Mouse (Mus musculus): ENCODE measurements around the gene Def6. TPM values are rescaled to one million over a fixed set of nuclear protein-coding genes. Genes with fewer than 3 reads are reported as not detected.
"Not testable (repeated sequence)": the region's sequence is repeated elsewhere in the genome, so short reads cannot be mapped to it uniquely, and the experiment has no call there.

The Def6 gene
- polyA plus RNA-seq, 1 experiment, result 26.5 TPM

DNA sequence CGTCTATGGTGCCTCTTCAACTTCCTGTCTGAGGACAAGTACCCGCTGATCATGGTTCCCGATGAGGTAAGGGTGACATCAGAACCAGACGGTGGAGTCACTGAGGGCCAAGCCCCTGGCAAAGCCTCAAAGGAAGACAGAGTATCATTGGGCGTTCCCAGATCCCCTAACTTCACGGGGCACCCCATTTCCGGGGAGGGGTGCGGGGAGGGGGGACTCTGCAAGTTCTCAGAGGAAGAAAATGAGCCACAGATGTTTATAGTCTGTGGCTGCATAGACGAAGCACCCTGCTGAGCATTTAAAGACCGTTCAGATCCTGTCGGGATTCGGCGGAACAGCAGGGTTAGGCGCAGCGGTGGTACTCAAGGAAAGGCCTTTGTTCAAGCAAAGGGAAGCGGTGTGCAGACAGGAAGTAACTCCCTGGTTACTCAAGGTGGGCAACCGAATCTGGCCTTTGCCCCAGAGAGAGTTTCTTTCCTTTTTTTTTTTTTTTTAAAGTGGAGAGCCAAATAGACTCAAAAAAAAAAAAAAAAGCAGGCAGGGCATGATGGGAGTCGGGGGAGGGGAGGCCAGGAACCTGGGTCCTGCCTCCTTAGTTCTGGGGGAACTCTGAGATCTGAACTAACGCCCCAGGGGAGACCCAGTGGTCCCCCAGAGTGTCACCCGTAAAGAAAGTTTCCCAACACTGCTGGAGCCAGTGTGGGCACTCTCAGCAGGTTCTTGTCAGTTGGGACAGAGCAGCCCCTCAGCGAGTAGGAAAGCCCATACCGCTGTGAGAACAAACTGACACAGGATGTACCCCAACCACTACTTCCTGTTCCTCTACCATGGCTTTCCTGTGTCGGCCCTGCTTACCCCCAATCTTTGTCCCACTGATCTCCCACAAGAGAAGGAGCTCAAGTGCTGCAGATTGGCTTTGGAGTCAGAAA lies 10.4 kb downstream of the Def6 start:
- Histone ChIP-seq H3K4me3 (ENCODE audit: insufficient read depth, low read length) (no peak overlapping the region), H3K27ac (ENCODE audit: insufficient read depth, low read length) (no peak overlapping the region), H3K4me1 (ENCODE audit: control insufficient read depth, insufficient read depth, low read length) (no peaks in the 10 kb centered on the region; the same call in 1 of the 2 replicates)
- no peak for TF ChIP-seq CTCF (IDR thresholded peaks at IDR 0.05; ENCODE audit: borderline replicate concordance, insufficient read depth, low read length)
- TF ChIP-seq POLR2A (IDR thresholded peaks at IDR 0.05; ENCODE audit: low read depth, low read length), result no peak

DNA sequence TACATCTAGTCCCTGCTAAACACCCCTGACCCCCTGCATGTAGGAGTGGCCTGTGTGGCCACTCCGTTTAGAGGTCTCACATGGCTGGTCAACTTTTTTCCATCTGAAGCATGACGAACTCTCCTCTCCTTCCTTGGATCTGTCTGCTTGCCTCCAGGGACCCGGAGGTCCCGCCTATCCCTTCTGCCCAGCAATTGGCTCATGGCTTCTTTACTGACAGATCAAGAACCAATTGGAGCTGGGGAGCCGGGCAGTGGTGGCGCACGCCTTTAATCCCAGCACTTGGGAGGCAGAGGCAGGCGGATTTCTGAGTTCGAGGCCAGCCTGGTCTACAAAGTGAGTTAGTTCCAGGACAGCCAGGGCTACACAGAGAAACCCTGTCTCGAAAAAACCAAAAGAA lies 14.9 kb downstream of the Def6 start:
- not testable (repeated sequence) for H3K4me3 ChIP-seq (ENCODE audit: insufficient read depth, low read length); H3K27ac ChIP-seq (ENCODE audit: insufficient read depth, low read length); H3K4me1 ChIP-seq (ENCODE audit: control insufficient read depth, insufficient read depth, low read length)

DNA sequence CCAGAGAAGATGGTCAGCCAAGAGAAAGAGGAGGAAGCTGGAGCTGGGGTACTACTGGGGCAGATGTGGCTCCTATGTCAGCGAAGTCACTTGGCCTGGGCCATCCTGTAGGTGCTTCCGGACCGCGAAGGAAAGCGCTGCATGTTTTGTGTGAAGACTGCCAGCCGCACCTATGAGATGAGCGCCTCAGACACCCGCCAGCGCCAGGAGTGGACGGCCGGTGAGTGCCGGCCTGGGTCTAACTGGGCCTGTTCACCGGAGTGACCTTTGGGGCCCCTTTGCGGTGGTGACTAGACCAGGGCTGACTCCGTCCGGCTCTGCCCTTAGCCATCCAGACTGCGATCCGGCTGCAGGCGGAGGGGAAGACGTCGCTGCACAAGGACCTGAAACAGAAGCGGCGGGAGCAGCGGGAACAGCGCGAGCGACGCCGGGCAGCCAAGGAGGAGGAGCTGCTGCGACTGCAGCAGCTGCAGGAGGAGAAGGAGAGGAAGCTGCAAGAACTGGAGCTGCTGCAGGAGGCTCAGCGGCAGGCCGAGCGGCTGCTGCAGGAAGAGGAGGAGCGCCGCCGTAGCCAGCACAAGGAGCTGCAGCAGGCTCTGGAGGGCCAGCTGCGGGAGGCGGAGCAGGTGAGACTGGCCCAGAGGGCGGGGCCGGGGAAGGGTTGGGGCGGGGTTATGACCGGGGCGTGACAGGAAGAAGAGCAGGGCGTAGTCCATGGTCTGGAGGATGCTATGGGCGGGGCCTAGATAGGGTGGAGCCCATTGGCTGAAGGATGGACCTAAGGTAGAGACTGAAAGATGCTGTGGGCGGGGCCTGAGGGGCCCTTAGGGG lies 16.2 kb downstream of the Def6 start:
- Histone ChIP-seq H3K27ac (ENCODE audit: insufficient read depth, low read length) (peak overlapping the region; percentile 8; the same call in 1 of the 2 replicates), H3K4me1 (ENCODE audit: control insufficient read depth, insufficient read depth, low read length) (peaks cover 4% of the 10 kb centered on the region; the same call in 1 of the 2 replicates), H3K4me3 (ENCODE audit: insufficient read depth, low read length) (peak overlapping the region; percentile 35)
- TF ChIP-seq POLR2A (IDR thresholded peaks at IDR 0.05; ENCODE audit: low read depth, low read length), result peak; percentile 71
- TF ChIP-seq CTCF (IDR thresholded peaks at IDR 0.05; ENCODE audit: borderline replicate concordance, insufficient read depth, low read length), result no peak

GRCm38 (mm10) chr17:28224615-28225014 lies 17.0 kb downstream of the Def6 start:
- no peak overlapping the region for H3K4me3 ChIP-seq (ENCODE audit: insufficient read depth, low read length)
- TF ChIP-seq POLR2A (IDR thresholded peaks at IDR 0.05; ENCODE audit: low read depth, low read length) (no peak), CTCF (IDR thresholded peaks at IDR 0.05; ENCODE audit: borderline replicate concordance, insufficient read depth, low read length) (no peak)
- no peak overlapping the region for H3K27ac ChIP-seq (ENCODE audit: insufficient read depth, low read length)
- peaks cover 4% of the 10 kb centered on the region; the same call in 1 of the 2 replicates for H3K4me1 ChIP-seq (ENCODE audit: control insufficient read depth, insufficient read depth, low read length)

GRCm38 (mm10) chr17:28226014-28226413 lies 18.4 kb downstream of the Def6 start:
- peaks cover 4% of the 10 kb centered on the region; the same call in 1 of the 2 replicates for H3K4me1 ChIP-seq (ENCODE audit: control insufficient read depth, insufficient read depth, low read length)
- no peak overlapping the region for H3K27ac ChIP-seq (ENCODE audit: insufficient read depth, low read length)
- no peak for TF ChIP-seq POLR2A (IDR thresholded peaks at IDR 0.05; ENCODE audit: low read depth, low read length)
- peak; percentile 100 for TF ChIP-seq CTCF (IDR thresholded peaks at IDR 0.05; ENCODE audit: borderline replicate concordance, insufficient read depth, low read length)
- H3K4me3 ChIP-seq (ENCODE audit: insufficient read depth, low read length), result no peak overlapping the region

DNA sequence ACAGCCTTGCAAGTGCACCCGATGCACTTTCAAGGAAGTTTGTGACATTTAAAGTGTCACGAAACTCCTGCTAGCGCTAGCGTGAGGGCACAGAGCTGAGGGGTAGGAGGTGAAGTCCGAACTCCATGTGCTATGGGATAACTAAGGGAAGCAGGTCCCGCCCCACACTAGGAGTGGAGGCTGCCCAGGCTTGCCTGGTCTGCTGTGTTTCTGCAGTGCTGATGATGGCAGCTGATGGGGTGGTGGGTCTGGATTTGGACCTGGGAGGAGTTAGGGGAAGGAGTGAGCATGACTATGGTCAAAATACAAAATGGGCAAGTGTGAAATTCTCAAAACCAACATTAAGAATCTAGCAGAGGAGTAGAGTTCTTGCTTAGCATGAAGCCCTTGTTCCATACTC lies 22.9 kb downstream of the Def6 start:
- Histone ChIP-seq H3K4me1 (ENCODE audit: control insufficient read depth, insufficient read depth, low read length) (peaks cover 5% of the 10 kb centered on the region; the same call in 1 of the 2 replicates), H3K4me3 (ENCODE audit: insufficient read depth, low read length) (no peak overlapping the region), H3K27ac (ENCODE audit: insufficient read depth, low read length) (no peak overlapping the region)
- no peak for TF ChIP-seq POLR2A (IDR thresholded peaks at IDR 0.05; ENCODE audit: low read depth, low read length)
- no peak for TF ChIP-seq CTCF (IDR thresholded peaks at IDR 0.05; ENCODE audit: borderline replicate concordance, insufficient read depth, low read length)

DNA sequence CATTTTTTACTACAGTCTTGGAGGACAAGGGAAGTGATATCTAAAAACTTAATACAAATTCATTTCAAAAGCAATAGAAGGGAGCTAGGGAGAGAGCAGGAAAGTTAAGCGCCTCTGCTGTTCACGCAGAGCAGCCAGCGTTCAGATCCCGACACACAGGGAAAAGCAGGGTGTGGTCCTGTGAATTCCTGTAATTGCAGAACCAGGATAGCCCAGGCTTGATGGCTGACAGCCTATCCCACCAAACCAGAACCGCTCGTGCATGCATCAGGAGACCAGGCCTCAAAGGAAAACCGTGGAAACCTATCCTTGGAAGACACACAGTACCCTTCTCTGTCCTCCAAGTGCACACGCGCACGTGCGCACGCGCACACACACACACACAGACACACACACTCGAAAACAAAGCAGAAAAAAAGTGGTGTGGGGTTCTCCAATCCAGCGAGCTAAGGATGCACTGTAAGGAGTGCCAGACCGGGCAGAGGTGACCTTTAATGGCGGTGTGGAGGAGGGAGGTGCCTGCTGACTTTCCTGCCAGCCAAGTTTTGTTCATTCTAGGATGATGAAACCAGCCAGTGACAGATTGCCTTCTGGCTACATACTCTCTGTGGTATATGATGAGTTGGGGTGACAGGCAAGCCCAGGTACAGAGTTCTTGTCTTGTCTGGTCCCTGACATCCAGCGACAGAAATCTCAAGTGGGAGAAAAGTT lies 23.6 kb downstream of the Def6 start:
- peaks cover 5% of the 10 kb centered on the region; the same call in 1 of the 2 replicates for H3K4me1 ChIP-seq (ENCODE audit: control insufficient read depth, insufficient read depth, low read length)
- no peak overlapping the region for H3K4me3 ChIP-seq (ENCODE audit: insufficient read depth, low read length)
- H3K27ac ChIP-seq (ENCODE audit: insufficient read depth, low read length), result no peak overlapping the region
- no peak for TF ChIP-seq CTCF (IDR thresholded peaks at IDR 0.05; ENCODE audit: borderline replicate concordance, insufficient read depth, low read length)
- no peak for TF ChIP-seq POLR2A (IDR thresholded peaks at IDR 0.05; ENCODE audit: low read depth, low read length)

DNA sequence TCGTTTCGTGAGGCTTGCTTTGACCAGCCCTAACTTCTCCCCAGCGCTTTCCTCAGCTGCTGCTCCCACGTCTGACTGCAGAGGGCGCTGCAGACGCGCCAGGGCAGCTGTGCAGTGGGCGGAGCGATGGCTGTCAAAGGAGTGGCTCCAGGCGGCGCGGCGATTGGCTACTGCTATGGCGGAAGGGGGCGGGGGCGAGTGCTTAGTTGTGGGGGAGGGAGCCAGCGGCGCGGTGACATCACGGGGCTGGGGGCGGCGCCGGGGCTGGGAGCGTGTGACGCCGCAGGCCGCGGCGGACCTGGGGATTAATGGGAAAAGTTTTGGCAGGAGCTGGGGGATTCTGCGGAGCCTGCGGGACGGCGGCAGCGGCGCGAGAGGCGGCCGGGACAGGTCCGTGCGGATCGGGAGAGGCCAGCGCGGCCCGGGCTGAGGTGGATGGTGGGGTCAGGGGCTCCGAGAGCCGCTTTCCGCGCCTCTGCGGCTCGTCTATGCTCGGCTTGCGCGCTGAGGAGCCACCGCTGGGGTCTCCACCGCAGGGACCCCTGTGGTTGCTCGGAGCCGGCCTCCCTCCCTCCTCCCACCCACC lies 25.0 kb downstream of the Def6 start, which contains the start of gene Ppard:
Ppard (plus strand) TSS at position 226 of the 586 bp plus-strand sequence.
- peaks cover 5% of the 10 kb centered on the region; the same call in 1 of the 2 replicates for H3K4me1 ChIP-seq (ENCODE audit: control insufficient read depth, insufficient read depth, low read length)
- H3K27ac ChIP-seq (ENCODE audit: insufficient read depth, low read length), result peak within 1 kb of the TSS; percentile 35; the same call in 1 of the 2 replicates
- peak; percentile 81 for TF ChIP-seq POLR2A (IDR thresholded peaks at IDR 0.05; ENCODE audit: low read depth, low read length)
- peak; percentile 98 for TF ChIP-seq CTCF (IDR thresholded peaks at IDR 0.05; ENCODE audit: borderline replicate concordance, insufficient read depth, low read length)
- H3K4me3 ChIP-seq (ENCODE audit: insufficient read depth, low read length), result peak within 1 kb of the TSS; percentile 98

Measured in embryonic fibroblast, embryonic 13.5 days (primary cell).